Mouse (Mus musculus) activated CD4-positive, CD25-positive, alpha-beta regulatory T cell (primary cell): Measurements from ENCODE around the gene Ncln. TPM values are rescaled to one million over a fixed set of nuclear protein-coding genes. Genes with fewer than 3 reads are reported as not detected.

ENCODE experiments used
- polyA plus RNA-seq, 2 experiments: library from polyadenylated mRNA; unstranded; fragments of 100-300 nt; shearing (Covaris generic); gene quantifications; one replicate each; pipeline ENCODE4 v1.2.1; 2017

Gene Ncln
- 10 to 100 TPM; 78.9 to 96.7 TPM for polyA plus RNA-seq

GRCm38 (mm10) chr10:81496264-81496901, at the start of gene Ncln:
Gene Ncln, minus strand, starts transcription at chr10:81496392.

GRCm38 (mm10) chr10:81545161-81545747, 49.1 kb upstream of the Ncln start, which contains the start of gene Gna11:
Gene Gna11, minus strand, starts transcription at chr10:81545190.

DNA sequence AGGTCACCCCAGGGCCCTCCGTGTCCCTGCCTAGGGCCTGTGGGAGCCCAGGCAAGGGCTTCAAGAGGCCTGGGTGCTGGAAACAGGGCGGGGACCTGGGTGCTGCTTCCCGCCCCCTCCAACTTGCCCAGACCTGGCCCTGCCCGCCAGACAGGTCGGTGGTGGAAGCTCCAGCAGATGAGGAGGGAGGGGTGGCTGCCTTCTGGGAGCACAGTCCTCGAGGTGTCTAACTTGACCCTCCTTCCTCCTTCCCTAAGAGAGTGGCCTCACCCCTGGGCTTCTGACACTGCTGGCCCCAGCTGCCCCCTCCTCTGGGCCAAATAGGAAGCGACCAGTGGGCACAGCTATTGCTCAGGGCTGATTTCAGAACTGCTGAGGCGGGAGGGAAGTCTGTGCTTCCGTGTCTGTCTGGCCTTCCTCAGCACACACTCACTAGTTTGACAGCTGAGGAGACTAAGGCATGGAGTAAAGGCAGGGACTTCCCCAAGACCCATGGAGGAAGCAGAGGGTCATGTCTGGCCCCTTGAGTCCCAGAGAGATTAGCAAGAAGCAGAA, 27.9 kb upstream of the Ncln start, which contains the start of gene Gna15:
Gna15 (minus strand) TSS at position 175 of the 555 bp plus-strand sequence.

DNA sequence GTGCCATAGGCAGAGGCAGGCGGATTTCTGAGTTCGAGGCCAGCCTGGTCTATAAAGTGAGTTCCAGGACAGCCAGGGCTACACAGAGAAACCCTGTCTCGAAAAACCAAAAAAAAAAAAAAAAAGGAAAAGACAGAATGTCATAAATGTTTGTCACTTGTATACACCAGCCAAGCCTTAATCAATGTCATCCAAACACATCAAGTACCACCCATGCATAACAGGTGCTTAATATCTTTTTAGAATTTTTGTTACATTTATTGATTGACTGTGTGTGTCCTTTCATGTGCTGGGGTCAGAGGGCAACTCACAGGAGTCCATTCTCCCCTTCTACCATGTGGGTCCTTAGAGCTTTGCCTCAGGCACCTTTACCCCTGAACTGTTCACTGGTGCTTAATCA, 3.8 kb upstream of the Ncln start, which contains the start of gene S1pr4:
S1pr4 (minus strand) TSS at position 101 of the 400 bp plus-strand sequence.

DNA sequence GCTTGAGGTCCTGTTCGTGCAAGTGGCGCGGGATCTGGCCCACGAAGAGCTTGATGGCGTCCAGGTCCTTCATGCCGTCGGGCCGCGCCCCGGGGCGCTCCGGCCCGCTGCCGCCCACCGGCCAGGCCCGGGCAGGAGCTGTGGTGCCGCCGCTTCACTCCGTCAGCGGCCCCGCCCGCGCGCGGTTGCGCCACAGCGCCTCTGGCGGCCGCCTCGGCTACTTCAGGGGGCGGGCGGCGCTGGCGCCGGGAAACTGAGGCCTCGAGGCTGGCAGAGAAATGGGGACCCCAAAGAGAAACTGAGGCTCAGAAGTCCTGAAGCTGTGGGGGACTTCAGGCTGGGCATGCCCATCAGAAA, 13.7 kb downstream of the Ncln start, which contains the start of gene Celf5:
Celf5 (minus strand) TSS at position 177 of the 357 bp plus-strand sequence.

DNA sequence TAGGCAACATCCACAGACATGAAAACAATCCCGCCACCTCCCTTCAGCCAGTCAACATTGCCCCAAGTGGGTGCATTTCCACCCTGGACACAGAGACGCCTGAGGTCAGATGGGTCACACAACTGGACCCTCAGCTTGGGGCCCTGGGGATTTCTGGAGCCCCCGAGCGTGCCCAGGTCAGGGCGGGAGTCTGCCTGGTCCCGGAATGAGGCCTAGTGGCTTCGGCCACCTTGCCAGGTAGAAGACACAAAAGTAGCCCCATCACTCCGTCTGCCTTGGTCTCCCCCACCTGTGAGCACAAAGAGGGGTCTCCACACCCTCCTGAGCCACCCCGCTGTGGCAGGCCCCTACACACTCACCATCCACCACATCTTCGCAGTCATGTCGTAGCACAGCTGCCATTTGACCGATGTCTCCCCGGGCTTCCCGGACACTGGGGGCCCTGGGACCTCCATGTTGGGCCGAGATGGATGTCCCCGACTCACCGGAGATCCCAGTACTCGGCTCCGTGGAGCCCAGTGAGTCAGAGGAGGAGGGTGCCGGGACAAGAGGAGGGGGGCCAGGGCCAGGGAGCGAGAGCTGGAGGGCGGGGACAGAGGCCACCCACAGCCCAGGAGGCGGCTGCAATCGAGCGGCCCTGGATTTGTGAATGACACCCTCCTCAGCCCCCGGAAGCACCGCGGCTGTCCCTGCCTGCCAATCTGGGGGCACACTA, 40.9 kb downstream of the Ncln start, which contains the start of gene Nfic:
Nfic (minus strand) TSS at position 455 of the 715 bp plus-strand sequence.

Other genes with a start within 250 kb of the Ncln start
- 100 to 1,000 TPM in 1 of 2 experiments, 10 to 100 TPM in 1; 63.7 to 239 TPM for gene Matk, start 243.5 kb downstream of the Ncln start, polyA plus RNA-seq
- 100 to 1,000 TPM; 153 to 154 TPM for gene Mrpl54, start 229.5 kb downstream of the Ncln start, polyA plus RNA-seq
- gene Apba3, start 229.4 kb downstream of the Ncln start, polyA plus RNA-seq = 10 to 100 TPM; 33.8 to 50.0 TPM
- gene Tjp3, start 204.8 kb downstream of the Ncln start, polyA plus RNA-seq = 10 to 100 TPM in 1 of 2 experiments, 1 to 10 TPM in 1; 9.8 to 36.0 TPM
- gene Pip5k1c, start 203.4 kb downstream of the Ncln start, polyA plus RNA-seq = 10 to 100 TPM; 67.4 to 88.0 TPM
- 10 to 100 TPM; 44.2 to 64.0 TPM for gene Cactin, start 175.3 kb downstream of the Ncln start, polyA plus RNA-seq
- 10 to 100 TPM; 48.0 to 67.1 TPM for gene Tbxa2r, start 167.7 kb downstream of the Ncln start, polyA plus RNA-seq
- gene Gipc3, start 153.1 kb downstream of the Ncln start, polyA plus RNA-seq = under 1 TPM; 0.05 to 0.08 TPM
- gene Hmg20b, start 145.9 kb downstream of the Ncln start, polyA plus RNA-seq = 10 to 100 TPM; 44.4 to 50.7 TPM
- 1 to 10 TPM; 3.7 to 4.0 TPM for gene Mfsd12, start 138.9 kb downstream of the Ncln start, polyA plus RNA-seq
- 1 to 10 TPM in 1 of 2 experiments, under 1 TPM in 1; 0.68 to 1.5 TPM for gene 4930404N11Rik, start 130.6 kb downstream of the Ncln start, polyA plus RNA-seq
- 10 to 100 TPM; 69.7 to 78.9 TPM for gene Fzr1, start 117.9 kb downstream of the Ncln start, polyA plus RNA-seq
- gene Dohh, start 112.0 kb downstream of the Ncln start, polyA plus RNA-seq = 10 to 100 TPM; 35.0 to 35.8 TPM
- 1 to 10 TPM; 2.2 to 4.9 TPM for gene Gm48551, start 111.9 kb downstream of the Ncln start, polyA plus RNA-seq
- gene Gm48552, start 107.4 kb downstream of the Ncln start, polyA plus RNA-seq = 1 to 10 TPM; 1.1 to 1.6 TPM
- gene Smim24, start 103.3 kb downstream of the Ncln start, polyA plus RNA-seq = 10 to 100 TPM in 1 of 2 experiments, 1 to 10 TPM in 1; 6.3 to 12.2 TPM
- gene Nfic, start 40.8 kb downstream of the Ncln start, polyA plus RNA-seq = 10 to 100 TPM; 14.8 to 22.7 TPM
- under 1 TPM; 0.14 to 0.73 TPM for gene Celf5, start 13.7 kb downstream of the Ncln start, polyA plus RNA-seq
- 10 to 100 TPM; 64.8 to 91.5 TPM for gene S1pr4, start 3.7 kb upstream of the Ncln start, polyA plus RNA-seq
- gene Gna15, start 27.8 kb upstream of the Ncln start, polyA plus RNA-seq = 10 to 100 TPM; 29.2 to 77.3 TPM
- 10 to 100 TPM; 18.6 to 21.0 TPM for gene Gna11, start 48.8 kb upstream of the Ncln start, polyA plus RNA-seq
- 1,000 to 10,000 TPM; 1,214 to 1,244 TPM for gene Aes, start 63.1 kb upstream of the Ncln start, polyA plus RNA-seq
- gene Tle2, start 78.2 kb upstream of the Ncln start, polyA plus RNA-seq = 1 to 10 TPM; 1.1 to 2.0 TPM
- under 1 TPM; 0.43 to 0.88 TPM for gene Tle6, start 104.7 kb upstream of the Ncln start, polyA plus RNA-seq
- 1 to 10 TPM in 1 of 2 experiments, under 1 TPM in 1; 0.72 to 3.1 TPM for gene BC025920, start 109.9 kb upstream of the Ncln start, polyA plus RNA-seq
- 10 to 100 TPM; 10.7 to 20.6 TPM for gene Sirt6, start 131.4 kb upstream of the Ncln start, polyA plus RNA-seq
- 1 to 10 TPM; 1.9 to 5.6 TPM for gene Ankrd24, start 132.1 kb upstream of the Ncln start, polyA plus RNA-seq
- gene Gm10778, start 152.7 kb upstream of the Ncln start, polyA plus RNA-seq = 1 to 10 TPM; 6.8 to 9.1 TPM
- 10 to 100 TPM; 17.2 to 21.1 TPM for gene Zfp433, start 208.4 kb upstream of the Ncln start, polyA plus RNA-seq